Mouse (Mus musculus): ENCODE measurements at regions not wholly inside any gene's neighbourhood (a gene's known extent, or its start where the extent isn't known, plus 50 kb on each side); places are given as distances from the start of the nearest gene placed in this dataset.

DNA sequence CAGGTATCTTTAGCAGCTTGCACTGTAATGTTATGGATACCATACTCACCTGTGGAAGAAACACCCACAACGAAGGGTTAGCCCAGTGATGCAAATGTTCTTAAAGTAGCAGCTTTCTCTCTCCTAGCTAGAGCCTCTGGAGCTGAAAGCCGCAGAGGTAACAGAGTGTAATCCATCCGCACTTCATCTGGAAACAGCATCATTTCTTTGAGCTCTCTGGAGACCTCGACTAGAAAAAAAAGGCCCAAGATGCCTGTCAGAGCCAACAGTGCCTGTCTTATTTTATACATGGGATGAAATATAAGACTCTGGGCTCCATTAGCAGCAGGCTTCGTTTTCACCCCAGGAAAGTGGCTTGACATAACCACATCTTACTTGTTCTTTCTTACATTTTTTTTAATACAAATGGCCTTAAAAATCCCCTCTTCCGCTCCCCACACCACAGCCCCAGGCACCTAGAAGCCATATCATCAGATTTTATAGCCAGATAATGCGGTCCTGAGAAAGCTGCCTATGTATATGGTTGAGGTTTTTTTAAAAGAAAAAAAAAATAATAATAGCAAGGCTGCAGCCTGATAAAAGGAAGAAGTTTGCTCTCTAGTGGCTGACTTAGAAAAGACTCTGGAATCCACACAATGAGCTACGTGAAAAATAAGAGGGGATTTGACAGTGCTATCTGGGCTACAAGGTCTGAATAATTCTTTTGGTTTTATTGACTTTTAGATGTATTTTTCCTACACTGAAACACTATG, 179.3 kb upstream of the Akirin2 start:
- TF ChIP-seq POLR2A (IDR thresholded peaks at IDR 0.05; ENCODE audit: insufficient read depth, low read length) (no peak), EP300 (IDR thresholded peaks at IDR 0.05; ENCODE audit: insufficient read depth, low read depth, low read length) (no peak)
